Mouse (Mus musculus): ENCODE results near the gene Cdhr2.

Gene Cdhr2

DNA sequence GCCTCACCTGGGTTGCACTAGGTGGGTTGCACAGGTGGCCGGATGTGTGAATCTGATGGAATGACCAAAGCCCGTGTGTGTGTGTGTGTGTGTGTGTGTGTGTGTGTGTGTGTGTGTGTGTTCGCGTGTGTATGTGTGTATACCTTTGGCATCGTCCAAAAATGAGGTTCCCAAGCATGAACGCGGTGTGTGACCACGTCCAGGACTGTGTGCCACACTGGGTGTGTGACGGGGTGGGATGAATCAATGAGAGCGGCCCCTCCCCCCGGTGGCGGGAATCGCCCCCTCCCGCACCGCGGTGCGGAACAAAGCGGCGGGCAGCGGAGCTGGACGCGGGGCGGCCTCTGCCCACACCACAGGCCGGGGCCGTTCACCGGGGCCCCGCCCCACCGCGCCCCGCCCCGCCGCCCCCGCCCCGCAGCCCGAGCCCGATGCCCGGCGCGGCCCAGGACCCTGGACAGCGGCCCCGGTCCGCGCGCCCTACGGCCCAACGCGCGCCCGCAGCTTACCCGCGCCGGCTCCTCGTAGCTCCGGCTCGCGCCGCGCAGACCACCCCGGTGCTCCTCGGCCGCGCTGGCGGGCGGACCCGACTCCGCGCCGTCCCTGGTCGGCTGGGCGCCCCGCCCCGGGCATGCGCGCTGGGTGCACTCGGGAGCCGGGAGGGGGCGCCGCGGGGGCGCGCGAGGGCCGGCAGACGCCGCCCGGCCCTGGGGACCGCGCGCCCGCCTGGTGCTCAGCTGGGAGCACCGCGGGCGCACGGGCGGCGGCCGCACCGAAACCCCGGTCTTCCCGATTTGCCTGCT lies 48.0 kb downstream of the Cdhr2 start:
- in situ Hi-C loops (cut with MboI; ENCODE audit: low sequenced_read_pairs), result no loop called here

DNA sequence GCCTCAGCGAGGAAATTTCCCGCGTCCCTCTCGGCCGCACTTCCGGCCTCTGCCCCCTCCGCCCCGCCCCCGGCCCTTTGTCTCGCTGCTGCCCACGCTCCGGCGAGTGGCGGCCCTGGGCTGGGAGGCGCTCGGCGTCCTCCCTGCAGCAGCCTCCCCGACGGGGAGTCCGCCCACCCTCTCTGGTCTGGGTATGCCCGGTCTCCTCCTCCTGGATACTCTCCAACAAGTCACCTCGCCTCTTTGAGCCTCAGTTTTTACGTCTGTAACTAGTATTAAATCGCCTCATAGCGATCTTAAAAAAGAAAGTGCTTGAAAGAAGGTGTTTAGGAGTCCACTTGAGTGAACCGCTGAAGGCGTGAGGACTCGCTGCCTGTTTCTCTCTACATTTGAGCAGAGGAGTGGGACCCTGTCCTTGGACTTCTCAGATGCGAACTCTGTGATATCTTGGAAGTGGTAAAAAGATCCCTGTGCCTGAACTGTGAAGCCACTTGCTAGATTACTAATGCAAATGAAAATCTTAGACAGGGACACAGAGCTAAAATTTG lies 48.7 kb downstream of the Cdhr2 start, which contains the start of gene Gprin1:
Gene Gprin1, minus strand, starts transcription at position 11 of the 548 bp plus-strand sequence.
- in situ Hi-C loops (cut with MboI; ENCODE audit: low sequenced_read_pairs), result no loop called here

DNA sequence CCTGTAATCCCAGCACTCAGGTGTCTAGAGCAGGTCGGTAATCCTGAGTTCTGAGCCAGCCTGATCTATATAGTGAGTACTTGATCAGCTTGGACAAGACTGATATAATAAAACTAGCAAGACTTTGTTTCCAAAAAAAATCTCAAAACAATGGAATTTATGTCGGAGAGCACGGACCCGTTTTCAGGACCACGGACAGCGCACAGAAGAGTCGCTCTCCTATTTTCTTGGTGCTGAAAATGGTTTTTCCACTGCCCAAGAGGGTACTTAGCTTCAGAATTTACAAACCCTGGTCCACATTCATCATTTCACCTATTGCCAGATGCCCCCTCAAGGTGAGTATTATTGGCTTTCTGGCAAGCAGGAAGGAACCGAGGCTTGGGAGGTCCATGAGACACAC lies 49.4 kb downstream of the Cdhr2 start:
- in situ Hi-C loops (cut with MboI; ENCODE audit: low sequenced_read_pairs), result no loop called here

DNA sequence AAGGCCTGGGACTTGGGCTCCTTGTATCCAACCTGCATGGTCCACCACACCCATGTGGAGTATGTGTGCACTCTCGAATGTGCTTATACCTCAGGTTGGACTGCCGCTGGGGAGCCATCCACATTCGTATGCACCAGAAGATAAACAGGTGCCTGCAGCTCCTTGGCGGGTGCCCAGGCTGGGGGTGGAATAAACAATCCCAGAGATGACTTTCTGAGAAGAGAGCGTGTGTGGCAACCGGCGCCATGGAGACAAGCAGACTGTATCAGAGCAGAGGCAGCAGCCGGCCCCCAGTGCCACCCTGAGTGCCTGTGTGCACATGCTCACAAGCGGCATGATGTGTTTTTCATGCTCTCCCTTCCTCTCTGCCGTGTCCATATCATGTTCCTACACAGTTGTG lies 51.4 kb downstream of the Cdhr2 start:
- in situ Hi-C loops (cut with MboI; ENCODE audit: low sequenced_read_pairs), result no loop called here

DNA sequence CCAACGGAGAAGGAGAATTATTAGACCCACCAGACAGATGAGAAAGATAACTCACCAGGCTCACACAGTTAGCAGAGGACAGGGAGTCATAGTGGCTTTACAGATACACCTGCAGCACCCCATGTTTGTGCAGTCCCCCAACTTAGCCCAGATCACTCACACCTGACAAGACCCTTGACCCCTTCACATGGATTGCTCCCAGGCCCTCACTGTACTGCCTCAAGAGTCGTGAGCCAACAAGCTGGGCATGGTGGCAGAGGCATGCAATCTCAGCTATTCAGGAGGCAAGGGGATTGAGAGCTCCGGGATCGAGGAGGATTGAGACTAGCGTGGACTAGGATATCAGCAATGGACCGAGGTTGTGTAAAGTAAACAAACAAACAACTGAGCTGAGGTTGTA lies 52.5 kb downstream of the Cdhr2 start:
- in situ Hi-C loops (cut with MboI; ENCODE audit: low sequenced_read_pairs), result no loop called here

DNA sequence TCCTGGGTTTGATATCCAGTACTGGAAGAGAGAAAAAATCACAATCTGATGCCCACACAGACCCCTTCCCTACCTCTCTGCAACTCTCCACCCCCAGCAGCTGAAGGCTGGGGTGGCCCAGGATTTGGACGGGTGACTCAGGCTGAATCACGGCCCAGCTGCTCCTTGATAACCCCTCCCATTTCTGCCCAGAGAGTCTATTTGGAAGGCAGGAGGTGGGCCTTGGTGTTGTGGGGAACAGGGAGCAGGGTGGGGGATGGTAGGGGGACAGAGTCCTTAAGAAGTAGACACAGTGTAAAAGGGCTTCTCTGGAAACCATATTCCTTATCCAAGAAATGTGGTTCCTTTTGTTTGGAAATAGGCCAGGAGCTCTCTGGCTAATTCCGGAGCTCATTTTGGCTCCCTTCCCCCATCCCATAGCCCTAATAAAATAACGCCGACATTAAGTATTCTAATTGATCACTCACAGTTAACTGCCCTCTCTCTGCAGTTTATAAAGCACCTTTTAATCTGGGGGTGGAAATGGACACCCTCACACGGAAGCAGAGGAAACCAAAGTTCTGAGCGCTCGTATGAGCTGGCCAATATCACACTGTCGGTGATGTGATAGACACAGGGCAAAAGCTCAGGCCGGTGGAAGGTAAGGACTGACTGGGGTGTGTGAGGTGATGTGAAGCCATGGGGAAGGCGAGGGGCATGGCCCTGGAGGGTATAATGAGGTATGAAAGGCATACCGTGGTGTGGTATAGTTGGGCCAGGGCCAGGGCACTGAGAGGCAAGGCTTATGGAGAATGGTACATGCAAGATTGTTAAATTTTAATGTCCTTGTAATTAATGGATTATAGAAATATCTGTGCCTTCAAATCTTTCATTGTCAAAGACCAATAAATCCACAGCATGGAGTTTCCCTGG lies 53.2 kb downstream of the Cdhr2 start:
- in situ Hi-C loops (cut with MboI; ENCODE audit: low sequenced_read_pairs), result no loop called here

DNA sequence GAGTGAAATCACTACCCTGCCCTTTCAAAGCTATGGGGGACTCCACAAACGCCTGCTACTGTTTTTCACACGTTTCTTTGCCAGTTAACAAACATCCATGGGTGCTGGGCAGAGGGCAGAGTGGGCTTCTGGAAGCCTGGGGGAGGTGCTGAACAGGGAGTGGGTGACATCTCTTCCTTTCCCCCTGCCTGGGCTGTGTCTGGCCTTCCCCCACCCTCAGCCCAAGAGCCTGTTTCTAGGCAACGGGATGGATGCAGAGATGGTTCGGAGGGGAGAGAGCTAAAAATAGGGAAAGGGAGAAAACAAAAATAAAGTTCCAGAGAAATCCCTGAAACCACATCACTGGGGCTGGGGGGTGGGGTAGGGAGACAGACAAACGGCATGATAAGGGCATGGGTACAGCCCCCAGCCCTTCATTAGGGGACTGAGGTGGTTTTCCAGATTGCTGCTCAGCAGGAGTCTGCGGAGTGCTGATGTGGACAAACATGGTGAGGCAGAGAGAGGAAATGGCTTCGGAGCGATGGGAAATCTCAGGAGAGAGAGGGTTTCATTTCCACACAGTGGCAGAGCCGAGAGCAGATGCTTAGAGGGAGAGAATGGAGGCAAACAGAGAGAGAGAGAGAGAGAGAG lies 54.1 kb downstream of the Cdhr2 start:
- in situ Hi-C loops (cut with MboI; ENCODE audit: low sequenced_read_pairs), result no loop called here

DNA sequence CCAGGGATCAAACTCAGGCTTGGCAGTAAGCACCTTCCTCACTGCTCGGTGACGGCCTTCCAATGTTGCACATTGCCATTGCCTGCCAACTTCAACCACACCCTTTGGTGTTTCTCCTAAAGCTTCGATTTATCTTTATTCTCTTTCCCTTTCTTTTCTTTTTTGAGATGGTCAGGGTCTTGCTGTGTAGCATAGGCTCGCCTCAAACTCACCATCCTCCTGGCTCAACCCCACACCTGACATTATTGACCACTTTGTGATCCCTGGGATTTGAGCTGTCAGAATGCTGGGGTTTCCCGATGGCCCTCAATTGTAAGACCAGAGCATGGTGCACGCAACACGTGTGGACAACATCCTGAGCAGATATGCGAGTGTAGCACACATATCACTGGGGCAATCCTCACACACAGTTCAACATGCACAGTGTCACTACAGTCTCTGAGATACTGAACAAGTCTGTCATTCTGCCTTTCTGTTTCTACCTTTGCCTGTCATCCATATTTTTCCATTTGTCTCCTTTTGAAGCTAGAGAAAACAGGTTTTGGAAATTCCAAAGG lies 55.0 kb downstream of the Cdhr2 start:
- in situ Hi-C loops (cut with MboI; ENCODE audit: low sequenced_read_pairs), result no loop called here

DNA sequence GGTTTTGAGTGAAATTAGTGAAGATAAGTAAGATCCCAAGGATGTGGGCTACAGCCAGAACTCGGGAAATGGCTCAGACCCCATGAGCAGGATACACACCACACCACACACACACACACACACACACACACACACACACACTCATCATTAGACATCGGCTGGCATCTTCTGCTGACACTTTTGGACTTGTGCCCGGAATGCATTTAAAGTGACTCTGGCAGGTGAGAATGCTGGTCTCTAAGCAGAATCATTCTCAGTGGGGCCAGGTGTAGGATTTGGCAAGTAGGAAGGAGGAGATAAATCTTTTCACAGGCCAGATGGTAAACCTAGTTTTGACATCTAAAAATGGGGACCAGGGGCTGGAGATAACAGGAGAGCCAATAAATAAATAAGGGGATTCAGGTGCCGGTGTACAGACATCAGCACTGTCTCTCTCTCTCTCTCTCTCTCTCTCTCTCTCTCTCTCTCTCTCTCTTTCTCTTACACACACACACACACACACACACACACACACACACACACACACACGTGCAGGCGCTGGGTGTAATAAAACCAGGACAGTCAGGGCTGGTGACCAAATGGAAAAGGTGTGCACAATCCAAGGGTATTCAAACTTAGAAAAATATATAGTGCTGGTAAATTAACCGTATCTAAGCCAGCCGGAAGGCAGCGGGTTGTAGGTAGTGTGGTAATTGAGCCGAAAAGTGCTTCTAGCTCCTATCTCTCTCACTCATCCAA lies 56.0 kb downstream of the Cdhr2 start:
- in situ Hi-C loops (cut with MboI; ENCODE audit: low sequenced_read_pairs), result no loop called here

DNA sequence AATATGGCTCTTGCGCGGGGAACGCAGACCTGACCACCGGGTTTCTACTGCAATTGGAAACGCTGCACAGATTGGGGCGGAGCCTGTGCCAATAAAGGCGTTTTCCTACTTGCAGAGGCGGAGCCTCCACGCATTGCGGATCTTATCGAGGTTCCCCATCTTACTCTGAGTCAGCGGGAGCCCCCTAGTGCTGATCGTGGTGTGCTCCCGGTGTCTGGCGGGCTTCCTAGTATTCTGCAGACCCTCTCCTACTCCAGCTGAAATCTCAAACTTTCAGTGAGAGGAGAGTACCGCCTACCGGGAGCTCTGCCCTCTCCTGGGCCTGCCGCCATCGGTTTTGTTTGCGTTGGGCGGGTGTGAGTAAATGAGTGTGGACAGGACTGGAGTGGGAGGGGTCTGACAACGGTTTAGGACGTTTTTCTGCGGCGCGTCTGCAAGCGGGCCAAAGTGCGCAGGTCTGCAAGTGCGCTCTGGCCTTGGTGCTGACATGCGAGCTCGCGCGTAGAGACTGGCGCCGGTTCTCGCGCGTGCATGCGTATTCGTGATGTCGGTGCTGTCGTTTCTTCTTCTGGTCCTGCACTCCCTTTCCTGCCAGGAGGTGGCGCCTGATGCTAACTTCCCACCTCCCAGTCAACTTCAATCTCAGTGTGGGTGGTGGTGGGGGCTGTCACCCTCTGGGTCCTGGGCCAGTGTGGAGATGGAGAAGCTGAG lies 56.9 kb downstream of the Cdhr2 start:
- in situ Hi-C loops (cut with MboI; ENCODE audit: low sequenced_read_pairs), result no loop called here

DNA sequence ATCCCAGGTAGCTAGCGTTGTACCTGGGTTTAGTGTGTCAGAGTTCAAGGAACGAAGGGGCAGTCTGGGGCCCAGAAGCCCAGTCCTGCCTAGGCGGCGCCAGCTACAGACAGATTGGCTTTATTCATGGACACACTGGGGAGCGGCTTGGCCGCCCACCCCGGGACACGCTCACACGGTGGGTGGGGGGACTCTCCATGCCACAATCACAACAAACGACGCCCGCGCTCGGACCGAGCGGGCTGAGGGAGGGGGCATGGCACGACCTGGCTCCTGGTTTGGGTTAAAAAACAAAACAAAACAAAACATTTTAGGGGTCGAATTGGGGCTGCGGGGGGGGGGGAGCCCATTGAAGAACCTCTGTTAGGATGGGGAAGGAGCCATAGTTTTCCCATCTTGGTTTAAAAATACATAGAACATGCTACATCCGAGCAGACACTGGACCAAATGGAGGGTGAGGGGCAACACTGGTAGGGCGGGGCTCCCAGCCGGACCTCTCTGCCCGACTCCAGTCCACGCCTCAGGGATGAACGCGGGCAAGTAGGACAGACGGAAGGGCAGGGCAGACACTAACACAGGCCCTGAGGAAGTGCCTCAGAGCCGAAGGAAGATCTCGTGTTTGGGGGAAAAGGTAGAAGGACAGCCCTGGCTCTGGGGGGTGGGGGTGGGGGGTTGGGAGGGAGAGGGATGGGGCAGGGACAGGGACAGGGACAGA lies 57.7 kb downstream of the Cdhr2 start:
- in situ Hi-C loops (cut with MboI; ENCODE audit: low sequenced_read_pairs), result no loop called here

DNA sequence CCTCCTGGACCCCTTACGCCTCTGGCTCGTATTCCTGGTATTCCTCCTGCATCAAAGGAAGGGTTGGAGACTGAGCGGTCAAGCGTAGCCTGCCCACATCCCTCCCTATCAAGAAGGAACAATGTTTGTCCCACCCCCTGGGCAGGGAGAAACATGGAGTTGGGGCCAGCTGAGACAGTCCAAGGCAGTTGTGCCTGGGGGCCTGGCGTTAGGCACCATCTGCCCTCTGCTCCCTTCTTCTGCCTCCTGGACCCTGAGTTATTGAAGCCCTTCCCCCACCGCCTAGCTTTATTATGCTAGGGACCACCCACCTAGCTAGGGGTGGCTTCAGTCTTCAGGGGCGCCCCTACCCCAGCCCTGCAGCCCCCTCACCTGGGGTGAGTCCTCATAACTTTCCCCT lies 58.2 kb downstream of the Cdhr2 start:
- in situ Hi-C loops (cut with MboI; ENCODE audit: low sequenced_read_pairs), result no loop called here

DNA sequence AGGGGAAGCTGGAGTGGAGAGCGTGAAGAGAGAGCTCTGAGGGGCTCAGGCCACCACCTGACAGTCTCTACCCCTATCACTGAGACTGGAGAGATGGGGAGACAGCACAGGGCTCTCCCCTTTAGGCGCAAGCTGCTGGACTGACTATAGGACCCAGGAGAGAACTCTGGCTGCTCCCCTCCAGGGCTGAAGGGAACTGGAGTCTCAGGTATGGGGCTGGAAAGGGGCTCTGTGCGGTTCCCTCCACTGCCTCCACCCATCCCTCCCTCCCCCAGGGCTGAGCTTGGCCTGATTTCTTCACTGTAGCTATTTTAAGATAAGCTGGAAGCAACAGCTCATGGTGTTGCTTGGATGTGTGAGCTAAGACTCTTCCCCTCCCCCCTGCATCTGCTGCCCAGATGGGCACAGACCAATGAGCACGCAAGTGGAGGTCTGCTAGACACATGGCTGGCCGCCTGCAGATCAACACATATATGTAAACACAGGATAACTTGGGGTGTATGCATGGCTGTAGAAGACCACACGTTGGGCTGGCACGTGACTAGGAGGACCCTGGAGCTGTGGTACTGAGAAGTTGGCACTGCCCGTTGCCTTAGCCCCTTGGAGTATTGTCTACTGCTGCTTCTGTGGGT lies 59.0 kb downstream of the Cdhr2 start:
- in situ Hi-C loops (cut with MboI; ENCODE audit: low sequenced_read_pairs), result no loop called here

DNA sequence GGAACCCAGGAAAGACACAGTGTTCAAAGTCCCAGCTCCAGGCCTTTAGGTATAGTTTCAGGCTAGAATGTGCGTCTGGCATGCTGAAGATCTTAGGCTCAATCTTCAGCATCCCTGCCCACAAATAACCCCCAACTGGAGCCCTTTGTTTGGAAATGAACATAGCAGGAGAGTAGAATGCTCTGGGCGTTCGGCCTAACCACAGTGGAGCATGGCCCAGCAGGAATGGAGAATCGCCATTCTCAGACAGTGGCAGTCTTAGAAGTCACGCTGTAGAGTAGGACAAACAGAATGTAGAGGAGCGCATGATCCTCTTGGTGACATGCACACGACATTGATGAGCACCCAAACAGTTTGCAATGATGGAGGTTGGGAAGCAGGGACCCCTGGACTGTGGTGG lies 59.6 kb downstream of the Cdhr2 start:
- in situ Hi-C loops (cut with MboI; ENCODE audit: low sequenced_read_pairs), result no loop called here

DNA sequence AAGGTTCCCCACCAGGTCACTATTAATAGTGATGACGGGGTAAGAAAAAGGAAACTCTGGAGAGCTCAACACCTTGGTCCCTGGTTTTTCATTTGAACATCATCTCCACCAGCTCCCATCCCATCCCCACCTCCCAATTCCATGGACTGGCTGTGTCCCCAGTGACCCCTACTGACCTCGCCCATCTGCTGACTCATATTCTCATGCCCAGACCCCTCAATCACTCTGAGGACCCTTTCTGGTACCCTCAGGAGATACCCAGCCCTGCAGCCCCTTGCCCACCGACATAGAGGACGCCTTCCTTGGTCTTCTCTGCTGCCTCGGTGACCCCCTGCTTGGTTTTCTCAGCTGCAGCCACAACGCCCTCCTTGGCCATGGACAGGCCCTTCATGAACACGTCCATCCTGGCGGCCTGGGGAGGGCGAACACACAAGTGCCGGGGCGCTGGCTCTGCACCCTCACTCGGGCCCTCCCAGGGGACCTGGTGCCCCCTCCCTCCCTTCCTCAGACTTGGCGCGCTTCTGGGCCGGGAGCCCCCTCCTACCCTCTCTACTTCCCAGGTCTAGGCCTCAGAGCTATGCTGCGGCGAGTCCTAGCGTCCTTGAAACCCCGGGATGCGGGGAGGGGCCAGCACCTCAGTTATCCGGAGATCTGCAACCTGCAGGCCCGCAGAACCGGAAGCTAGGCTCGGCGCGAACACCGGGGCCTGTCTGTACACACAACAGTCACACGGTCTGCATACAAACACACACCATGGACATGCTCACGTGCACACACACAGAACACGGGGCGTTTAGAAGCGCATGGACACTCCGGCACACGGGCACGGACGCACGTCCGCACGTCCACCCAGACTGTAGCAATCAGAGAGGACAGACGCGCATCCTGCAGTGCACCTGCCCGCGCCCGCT lies 64.3 kb downstream of the Cdhr2 start:
- in situ Hi-C loops (cut with MboI; ENCODE audit: low sequenced_read_pairs), result no loop called here

DNA sequence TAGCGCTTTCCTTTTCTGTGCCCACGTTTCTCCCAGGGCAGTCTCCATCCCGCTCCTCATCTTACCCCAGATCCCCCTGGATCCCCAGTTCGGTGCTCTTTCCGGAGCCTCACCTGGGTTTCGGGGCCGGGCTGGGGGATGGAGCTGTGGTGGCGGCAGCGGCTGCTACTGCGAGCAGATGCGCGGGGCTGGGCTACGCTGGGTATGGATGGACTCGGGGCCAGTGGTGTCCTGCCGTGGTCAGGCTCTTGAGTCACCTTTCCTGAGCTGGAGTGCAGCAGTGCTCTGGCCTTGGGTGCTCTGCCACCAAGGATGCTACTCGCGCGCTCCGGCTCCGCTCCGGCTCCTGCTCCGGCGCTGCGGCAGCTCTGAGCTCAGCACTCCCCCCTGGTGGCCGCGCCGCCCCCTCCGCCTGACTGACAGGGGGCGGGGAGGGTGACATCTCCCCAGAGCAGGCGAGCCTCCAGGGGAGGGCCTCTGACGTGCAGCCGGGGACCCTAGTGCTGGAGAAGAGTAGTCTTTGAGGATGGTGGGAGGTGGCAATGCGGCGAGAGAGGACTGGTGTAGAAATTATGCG lies 65.0 kb downstream of the Cdhr2 start, which contains the start of gene Sncb:
Gene Sncb, minus strand, starts transcription at position 404 of the 577 bp plus-strand sequence.
- in situ Hi-C loops (cut with MboI; ENCODE audit: low sequenced_read_pairs), result no loop called here

DNA sequence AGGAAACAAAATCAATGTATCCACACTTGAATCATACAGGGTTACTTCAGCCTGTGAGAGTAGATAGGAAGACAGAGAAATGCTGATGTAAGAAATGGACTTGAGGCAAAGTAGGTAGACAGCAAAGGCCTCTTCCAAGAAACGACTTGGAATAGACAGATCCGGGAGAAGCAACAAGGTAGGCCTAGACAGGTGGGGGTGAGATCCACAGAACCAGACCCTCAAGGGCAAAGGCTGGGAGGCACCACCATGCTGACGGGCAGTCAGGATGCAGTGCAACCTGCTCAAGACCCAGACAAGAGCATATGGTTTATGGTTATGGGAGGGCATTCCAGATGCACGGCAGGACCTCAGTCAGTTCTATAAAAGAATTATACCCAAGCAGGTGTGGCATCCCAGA lies 65.8 kb downstream of the Cdhr2 start:
- in situ Hi-C loops (cut with MboI; ENCODE audit: low sequenced_read_pairs), result no loop called here

Data from CH12F3 (cell line).